Mouse (Mus musculus) brain, embryonic 14.5 days (tissue): ENCODE data around the gene Prkca.

Experiments
- CTCF ChIP-seq: fragments of 200-500 bp; IDR thresholded peaks from 2 replicates; pipeline ENCODE4 v1.5.1; 2012; ENCODE audit warnings: inconsistent platforms, mild to moderate bottlenecking, moderate library complexity, borderline replicate concordance; ENCODE audit not compliant: insufficient read depth, insufficient read length; ENCODE audit errors: extremely low read depth
- POLR2A ChIP-seq: fragments of 200-500 bp; IDR thresholded peaks from 2 replicates; pipeline ENCODE4 v1.6.1; 2012; ENCODE audit warnings: mild to moderate bottlenecking, inconsistent platforms, borderline replicate concordance; ENCODE audit not compliant: poor library complexity, insufficient read depth, insufficient read length, severe bottlenecking; ENCODE audit errors: extremely low read depth

DNA sequence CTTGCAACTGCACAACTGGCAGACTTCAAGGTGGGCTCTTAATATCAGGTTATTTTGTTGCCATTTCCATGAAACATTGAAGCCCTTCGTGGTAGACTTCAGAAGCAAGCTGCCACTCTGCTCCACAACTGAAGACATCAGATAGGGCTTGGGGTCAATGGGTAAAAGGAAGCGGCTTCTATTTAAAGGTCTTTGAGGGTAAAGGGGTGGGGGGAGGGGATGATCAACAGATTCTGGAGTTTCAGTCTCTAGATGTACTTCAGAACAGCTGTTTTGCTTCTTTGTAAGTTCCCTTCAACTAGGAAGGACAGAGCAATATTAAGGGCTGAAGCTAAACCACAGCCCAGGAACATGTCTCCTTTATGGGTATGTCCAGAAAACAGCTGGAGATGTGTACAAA, 31.8 kb downstream of the Prkca start:
- TF ChIP-seq CTCF, result no peak
- no peak for TF ChIP-seq POLR2A
